Mouse (Mus musculus) thymus, adult 18-20 months (tissue): ENCODE data around the gene Vhl.
A peak's percentile ranks its signal among the peaks of the same experiment; 100 is the strongest.

ENCODE experiments used
- DNase-seq, 2 experiments: peaks; one replicate each; pipeline ENCODE4 v3.0.0; 2022; ENCODE audit warnings: mixed read lengths in 2 of 2

Vhl gene

DNA sequence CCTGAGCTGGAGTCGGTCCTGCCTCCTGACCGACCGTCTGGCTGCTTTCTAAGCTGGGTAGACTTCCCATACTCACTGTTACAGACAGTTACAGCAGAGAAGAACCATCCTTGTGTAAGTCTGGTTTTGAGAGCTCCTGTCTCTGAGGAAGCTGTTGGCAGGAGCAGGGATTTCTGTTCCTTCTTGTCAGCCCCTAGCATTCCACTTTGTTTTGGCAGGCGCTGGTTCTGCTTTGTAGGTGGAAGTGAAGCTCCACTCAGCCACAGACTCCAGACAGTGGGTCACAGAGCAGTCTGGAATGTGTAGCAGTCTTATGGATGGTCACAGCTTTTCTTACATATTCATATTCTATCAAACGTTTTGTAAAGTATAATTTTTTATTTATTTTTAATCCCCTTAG lies 6.6 kb downstream of the Vhl start:
- DNase-seq, result no peak

- no peak for DNase-seq
These were observed 9.1 kb downstream of the Vhl start for GRCm38 (mm10) chr6:113632863-113633262.

- peak; percentile 86 to 88 for DNase-seq
These were observed 14.7 kb downstream of the Vhl start, which contains the start of gene Irak2 for GRCm38 (mm10) chr6:113638302-113639040. Gene Irak2, plus strand, starts transcription at chr6:113638467.

DNA sequence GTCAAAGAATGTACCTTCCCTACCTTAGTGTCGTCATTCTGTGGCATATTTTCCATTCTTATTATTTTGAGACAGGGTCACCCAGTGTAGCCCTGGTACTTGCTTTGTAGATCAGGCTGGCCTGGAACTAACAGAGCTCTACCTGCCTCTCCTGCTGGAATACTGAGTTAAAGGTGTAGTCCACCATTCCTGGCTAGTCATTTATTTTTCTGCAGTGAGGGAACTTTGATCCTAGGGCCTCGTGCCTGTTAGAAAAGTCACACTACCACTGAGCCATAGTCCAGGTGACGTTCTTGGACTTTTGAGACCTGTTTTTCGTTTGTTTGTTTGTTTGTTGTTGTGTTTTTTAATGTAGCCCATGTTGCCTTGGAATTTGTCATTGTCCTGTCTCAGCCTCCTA lies 15.4 kb downstream of the Vhl start:
- DNase-seq, result no peak

GRCm38 (mm10) chr6:113642605-113643004 lies 18.8 kb downstream of the Vhl start:
- DNase-seq, result no peak

DNA sequence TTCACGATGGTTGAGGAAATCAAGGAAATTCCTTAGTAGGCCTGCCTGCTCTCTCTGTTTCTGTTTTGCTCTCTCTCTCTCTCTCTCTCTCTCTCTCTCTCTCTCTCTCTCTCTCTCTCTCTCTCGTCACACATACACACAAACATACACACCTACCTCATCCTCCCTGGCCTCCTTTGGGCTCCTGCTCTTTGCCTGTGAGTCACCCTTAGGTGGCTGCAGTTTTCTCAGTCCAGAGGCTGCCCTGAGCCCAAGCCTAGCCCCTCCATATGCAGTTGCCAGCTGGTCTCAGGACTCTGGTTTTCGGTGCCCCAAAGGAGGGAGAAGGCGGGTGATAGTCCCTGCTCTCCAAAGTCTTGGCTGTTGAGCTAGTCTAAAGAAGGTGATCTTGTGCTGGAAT lies 19.3 kb downstream of the Vhl start:
- DNase-seq, result no peak

DNA sequence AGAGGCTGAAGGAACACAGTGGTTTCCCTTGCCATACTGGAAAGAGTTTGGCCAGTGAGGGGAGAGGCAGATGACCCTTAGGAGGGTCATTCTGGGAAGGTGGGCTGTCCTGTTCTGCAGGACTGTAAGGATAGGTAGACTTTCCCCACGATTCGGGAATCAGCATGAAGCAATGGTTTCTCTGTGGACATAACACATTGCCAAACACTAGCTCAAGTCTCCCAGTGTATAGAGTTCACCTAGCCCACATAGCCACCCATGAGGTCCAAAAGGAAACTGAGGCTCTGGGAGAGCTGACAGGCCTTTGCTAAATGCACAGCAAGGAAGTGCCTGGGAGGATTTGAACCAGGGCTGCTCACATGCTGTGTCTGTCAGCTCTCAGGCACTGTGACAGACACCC lies 20.2 kb downstream of the Vhl start:
- no peak for DNase-seq

GRCm38 (mm10) chr6:113644808-113645207 lies 21.0 kb downstream of the Vhl start:
- DNase-seq, result no peak

- DNase-seq, result no peak
These were observed 25.8 kb downstream of the Vhl start for GRCm38 (mm10) chr6:113649346-113650196.

GRCm38 (mm10) chr6:113650197-113650640 lies 26.5 kb downstream of the Vhl start:
- no peak for DNase-seq

DNA sequence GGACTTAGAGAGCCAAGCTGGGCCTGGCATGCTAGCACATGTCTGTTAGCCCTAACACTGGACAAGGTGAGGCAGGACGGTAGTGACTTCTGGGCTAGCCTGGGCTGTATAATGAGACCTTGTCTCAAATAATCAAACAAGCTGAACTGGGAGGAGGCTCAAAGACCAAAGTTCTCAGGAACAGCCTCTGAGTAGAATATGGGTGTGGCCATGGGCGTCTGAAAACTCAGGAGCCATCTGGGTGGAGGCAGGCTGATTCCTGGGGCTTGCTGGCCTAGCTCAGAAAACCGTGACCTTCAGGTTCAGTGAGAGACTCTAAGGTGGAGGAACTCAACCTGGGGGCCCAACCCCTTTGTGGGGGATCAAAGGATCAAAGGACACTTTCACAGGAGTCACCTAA lies 27.9 kb downstream of the Vhl start:
- DNase-seq, result no peak

- no peak for DNase-seq
These were observed 29.8 kb downstream of the Vhl start for GRCm38 (mm10) chr6:113653551-113653950.

DNA sequence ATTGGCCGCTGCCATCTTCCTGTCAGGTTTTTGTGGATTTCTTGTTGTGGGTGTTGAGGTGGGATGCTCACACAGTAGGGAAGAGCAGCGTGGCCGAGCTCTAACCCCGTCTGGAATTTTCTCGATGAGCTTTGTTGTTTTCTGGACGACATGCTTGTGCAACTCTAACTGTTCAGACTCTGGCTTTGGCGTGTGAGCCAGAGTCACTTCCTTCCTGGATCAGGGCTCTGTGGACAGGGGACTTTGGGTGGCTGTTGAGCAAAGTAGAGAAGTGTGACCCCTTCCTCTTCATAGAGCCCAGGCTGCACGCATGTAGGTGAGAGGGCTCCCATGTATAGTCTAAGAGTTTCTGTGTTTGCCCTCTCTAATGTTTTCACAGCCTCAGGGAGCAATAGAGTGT lies 30.3 kb downstream of the Vhl start:
- DNase-seq, result no peak

- DNase-seq, result no peak
These were observed 31.1 kb downstream of the Vhl start for GRCm38 (mm10) chr6:113654753-113655397.

- no peak for DNase-seq
These were observed 31.7 kb downstream of the Vhl start for GRCm38 (mm10) chr6:113655475-113655874.

GRCm38 (mm10) chr6:113656847-113657246 lies 33.1 kb downstream of the Vhl start:
- no peak for DNase-seq

GRCm38 (mm10) chr6:113658226-113658625 lies 34.5 kb downstream of the Vhl start:
- no peak for DNase-seq

DNA sequence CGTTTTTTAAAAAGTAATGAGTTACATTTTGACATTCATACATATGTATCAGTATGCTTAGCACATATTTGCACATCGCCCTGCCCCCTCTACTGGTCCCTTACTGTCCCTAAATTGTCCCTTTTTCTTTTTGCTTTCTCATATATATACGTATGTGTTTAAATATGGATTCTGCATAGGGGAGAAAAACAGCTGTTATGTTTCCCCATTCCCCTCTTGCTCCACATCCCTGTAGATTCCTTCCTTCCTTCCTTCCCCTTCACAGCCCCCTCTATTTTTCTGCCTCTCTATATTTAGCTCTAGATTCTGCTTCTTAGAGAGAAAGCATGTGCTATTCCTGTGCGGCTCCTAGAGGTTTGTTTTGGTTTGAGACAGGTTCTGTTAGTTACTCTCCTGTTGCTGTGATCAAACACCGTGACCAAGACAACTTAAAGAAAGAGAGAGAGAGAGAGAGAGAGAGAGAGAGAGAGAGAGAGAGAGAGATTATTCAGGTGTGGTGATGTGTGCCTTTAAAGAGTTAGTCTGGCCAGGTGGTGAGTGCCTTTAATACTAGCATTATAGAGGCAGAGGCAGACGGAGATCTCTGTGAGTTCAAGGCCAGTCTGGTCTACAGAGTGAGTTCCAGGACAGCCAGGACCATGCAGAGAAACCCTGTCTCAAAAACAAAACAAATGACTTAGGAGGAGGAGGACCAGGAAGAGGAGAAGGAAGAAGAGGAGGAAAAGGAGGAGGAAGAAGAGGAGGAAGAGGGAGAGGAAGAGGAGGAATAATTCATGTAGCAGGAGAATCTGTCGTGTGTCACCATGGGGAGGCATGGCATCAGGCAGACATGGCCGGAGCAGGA lies 36.1 kb downstream of the Vhl start:
- DNase-seq, result no peak

DNA sequence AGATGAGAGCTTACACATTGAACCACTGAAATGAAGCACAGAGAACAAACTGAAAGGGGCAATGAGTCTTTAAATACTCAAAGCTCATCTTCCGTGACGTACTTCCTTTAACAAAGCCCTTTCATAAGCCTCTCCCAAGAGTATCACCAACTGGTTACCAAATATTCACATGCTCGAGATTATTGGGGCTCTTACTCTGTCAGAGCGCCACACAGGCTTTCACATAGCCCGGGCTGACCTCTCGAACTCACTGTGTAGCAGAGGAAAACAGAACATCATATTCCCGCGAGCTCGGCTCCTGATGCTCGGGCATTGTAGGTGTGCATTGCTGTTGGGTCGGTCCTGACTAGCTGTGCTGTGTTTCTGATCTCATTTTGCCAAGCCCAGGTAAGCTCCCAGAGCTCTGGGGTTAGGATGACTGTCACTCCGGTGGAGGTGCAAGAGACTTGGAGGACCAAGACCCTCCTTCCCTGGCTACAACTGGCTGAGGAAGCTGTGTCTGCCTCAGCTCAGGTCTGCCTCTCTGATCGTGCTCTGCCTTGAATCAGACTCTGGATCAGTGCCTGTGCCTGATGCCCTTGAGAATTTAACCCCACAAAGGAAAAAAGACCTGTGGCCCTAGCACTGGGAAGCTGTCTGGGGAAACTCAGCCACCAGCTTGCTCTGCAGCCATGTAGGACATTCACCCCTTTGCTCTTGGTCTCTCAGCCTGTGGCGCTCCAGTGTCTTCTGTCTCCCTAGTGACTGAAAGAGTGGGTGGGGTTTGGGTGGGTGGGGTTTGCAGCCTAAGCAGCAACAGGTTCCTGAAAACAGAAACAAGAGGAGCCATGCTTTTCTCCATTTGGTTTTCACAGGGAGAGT lies 37.0 kb downstream of the Vhl start:
- DNase-seq, result no peak

- peak in 1 of 2 experiments; percentile 38 for DNase-seq
These were observed 37.8 kb downstream of the Vhl start for GRCm38 (mm10) chr6:113661353-113662241.
